Mouse (Mus musculus) limb, embryonic 13.5 days (tissue): ENCODE data around the gene Arhgap1. TPM values are rescaled to one million over a fixed set of nuclear protein-coding genes. Genes with fewer than 3 reads are reported as not detected.

Experiments
- ATAC-seq: fragments of 200-750 bp; cut with Nextera tagmentation; 2 replicates; pipeline ENCODE4 v1.8.0; 2017; ENCODE audit warnings: low read depth, moderate number of reproducible peaks, moderate TSS enrichment; ENCODE audit not compliant: low FRiP score
- H3K27ac ChIP-seq: fragments of 300-500 bp; sonication (generic); 2 replicates; pipeline ENCODE4 v1.5.1; 2015; ENCODE audit warnings: inconsistent platforms, mild to moderate bottlenecking, moderate library complexity
- H3K27me3 ChIP-seq: fragments of 300-500 bp; sonication (generic); 2 replicates; pipeline ENCODE4 v1.6.1; 2015; ENCODE audit warnings: mild to moderate bottlenecking, inconsistent platforms
- H3K36me3 ChIP-seq: fragments of 300-500 bp; sonication (generic); 2 replicates; pipeline ENCODE4 v1.6.1; 2015; ENCODE audit warnings: inconsistent platforms, mild to moderate bottlenecking, moderate library complexity
- H3K4me1 ChIP-seq: fragments of 300-500 bp; sonication (generic); 2 replicates; pipeline ENCODE4 v1.6.1; 2015; ENCODE audit warnings: inconsistent platforms
- H3K4me2 ChIP-seq: fragments of 300-500 bp; sonication (generic); replicated peaks from 2 replicates; pipeline ENCODE4 v1.6.1; 2015; ENCODE audit warnings: inconsistent platforms, mild to moderate bottlenecking, moderate library complexity
- H3K4me3 ChIP-seq: fragments of 300-500 bp; sonication (generic); 2 replicates; pipeline ENCODE4 v1.5.1; 2015; ENCODE audit warnings: moderate library complexity, mild to moderate bottlenecking, inconsistent platforms
- H3K9ac ChIP-seq: fragments of 300-500 bp; sonication (generic); 2 replicates; pipeline ENCODE4 v1.6.1; 2015; ENCODE audit warnings: mild to moderate bottlenecking, inconsistent platforms
- H3K9me3 ChIP-seq: fragments of 300-500 bp; sonication (generic); 2 replicates; pipeline ENCODE4 v1.6.1; 2016; ENCODE audit warnings: inconsistent platforms
- WGBS: fragments of 180-500 bp; shearing (Covaris S2); methylation state at CpG from one replicate; pipeline ENCODE4 v1.1.7; 2015; 5-methylcytosine and 5-hydroxymethylcytosine counted together
- polyA plus RNA-seq: library from polyadenylated mRNA; unstranded; fragments of >200 nt; fragmentation: Nextera tagmentation; extraction: Ambion mirVana; gene quantifications from 2 replicates; pipeline ENCODE4 v1.2.1, GENCODE M21; 2015

The Arhgap1 gene
- polyA plus RNA-seq, 1 experiment from 2014 or later: 111 TPM

DNA sequence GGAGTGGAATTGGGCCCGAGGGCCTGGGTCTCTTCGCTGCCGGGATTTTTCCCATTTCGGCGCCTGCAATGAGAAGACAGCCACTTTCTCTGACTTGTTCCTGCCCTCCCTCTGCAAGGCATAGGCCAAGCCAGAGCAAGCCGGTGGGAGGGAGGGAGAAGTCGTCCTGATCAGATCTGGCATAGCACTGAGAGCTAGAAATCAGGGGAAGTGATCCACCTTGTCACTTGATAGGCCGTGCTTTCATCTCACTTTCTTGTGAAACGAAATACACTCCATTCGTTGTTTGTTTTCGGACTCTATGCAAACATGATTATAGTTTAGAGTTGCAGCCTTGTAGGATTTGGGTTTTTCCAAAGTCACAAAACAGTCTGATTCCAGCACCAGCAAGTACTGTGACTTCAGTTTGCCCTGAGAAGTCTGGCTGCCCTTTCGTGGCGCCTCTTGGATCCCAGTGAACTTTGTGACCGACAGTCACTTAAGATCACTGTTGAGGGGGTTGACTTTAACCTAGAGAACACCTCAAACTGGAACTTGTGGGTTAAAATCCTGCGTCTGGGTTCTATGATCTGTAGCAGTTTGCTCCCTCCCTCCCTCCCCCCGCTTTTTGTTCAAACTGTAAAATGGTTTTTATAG lies 818 bp downstream of the Arhgap1 start:
- H3K9me3 ChIP-seq: no peaks in the 10 kb centered on the region
- H3K9ac ChIP-seq: peak overlapping the region; percentile 80
- peak overlapping the region; percentile 96 for H3K4me2 ChIP-seq
- ATAC-seq: peak; percentile 64
- H3K4me3 ChIP-seq: peak overlapping the region; percentile 95
- peaks cover 53% of the 10 kb centered on the region for H3K36me3 ChIP-seq
- WGBS: 13% methylated on average over 16 of the region's 16 CpGs
- H3K4me1 ChIP-seq: peaks cover 17% of the 10 kb centered on the region
- no peaks in the 10 kb centered on the region for H3K27me3 ChIP-seq
- H3K27ac ChIP-seq: peak overlapping the region; percentile 67

DNA sequence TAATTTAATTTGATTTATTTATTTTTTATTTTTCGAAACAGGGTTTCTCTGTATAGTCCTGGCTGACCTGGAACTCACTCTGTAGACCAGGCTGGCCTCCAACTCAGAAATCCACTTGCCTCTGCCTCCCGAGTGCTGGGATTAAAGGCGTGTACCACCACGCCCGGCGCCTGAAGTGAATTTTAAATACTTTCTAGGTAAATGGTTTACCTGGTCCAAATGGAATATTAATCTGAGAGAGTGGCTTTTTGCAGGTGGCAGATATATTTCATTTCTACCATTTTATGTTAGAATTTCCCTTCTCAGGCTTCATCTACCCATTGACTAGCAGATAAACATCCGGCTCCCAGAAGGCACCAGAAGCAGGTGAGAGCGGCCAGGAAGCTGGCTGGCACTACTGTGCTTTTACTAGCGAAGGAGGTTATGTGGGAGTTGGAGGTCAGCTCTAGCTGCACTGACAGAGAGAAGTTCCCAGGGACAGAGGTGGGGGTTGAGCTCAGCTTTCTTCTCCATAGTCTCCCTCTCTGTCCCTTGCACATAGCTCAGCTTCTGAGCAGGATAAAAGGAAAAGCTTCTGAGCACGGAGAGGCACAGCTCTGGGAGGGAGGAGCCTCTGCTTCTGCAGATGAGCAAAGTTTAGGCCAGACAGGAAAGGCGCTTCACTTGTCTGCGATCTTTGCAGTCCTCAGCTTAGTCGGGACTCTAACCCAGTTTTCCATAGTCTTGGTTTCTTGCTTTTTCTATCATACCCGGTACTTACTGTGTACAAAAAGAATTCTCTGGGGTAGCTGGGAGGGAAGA lies 2.0 kb downstream of the Arhgap1 start:
- no peak overlapping the region for H3K4me3 ChIP-seq
- peaks cover 52% of the 10 kb centered on the region for H3K36me3 ChIP-seq
- H3K27me3 ChIP-seq: no peaks in the 10 kb centered on the region
- ATAC-seq: no peak
- peaks cover 17% of the 10 kb centered on the region for H3K4me1 ChIP-seq
- no peak overlapping the region for H3K4me2 ChIP-seq
- no peaks in the 10 kb centered on the region for H3K9me3 ChIP-seq
- 90% methylated on average over 14 of the region's 14 CpGs for WGBS
- H3K9ac ChIP-seq: 0 out of 2 replicates have a peak overlapping the region, but pooled peaks have one; percentile 35
- no peak overlapping the region for H3K27ac ChIP-seq

- Histone ChIP-seq H3K4me1 (peaks cover 17% of the 10 kb centered on the region), H3K27ac (no peak overlapping the region), H3K4me3 (no peak overlapping the region), H3K4me2 (no peak overlapping the region), H3K9me3 (no peaks in the 10 kb centered on the region), H3K27me3 (no peaks in the 10 kb centered on the region), H3K36me3 (peaks cover 52% of the 10 kb centered on the region), H3K9ac (0 out of 2 replicates have a peak overlapping the region, but pooled peaks have one; percentile 4)
- 57% methylated on average over 6 of the region's 6 CpGs for WGBS
- no peak for ATAC-seq
These were observed 3.2 kb downstream of the Arhgap1 start for GRCm38 (mm10) chr2:91652863-91653262.

GRCm38 (mm10) chr2:91655388-91655787 lies 5.7 kb downstream of the Arhgap1 start:
- Histone ChIP-seq H3K9ac (no peak overlapping the region), H3K36me3 (peaks cover 75% of the 10 kb centered on the region), H3K27ac (no peak overlapping the region), H3K27me3 (no peaks in the 10 kb centered on the region), H3K4me2 (no peak overlapping the region), H3K4me1 (peaks cover 8% of the 10 kb centered on the region), H3K4me3 (no peak overlapping the region), H3K9me3 (no peaks in the 10 kb centered on the region)
- ATAC-seq: no peak
- 90% methylated on average over 5 of the region's 5 CpGs for WGBS

DNA sequence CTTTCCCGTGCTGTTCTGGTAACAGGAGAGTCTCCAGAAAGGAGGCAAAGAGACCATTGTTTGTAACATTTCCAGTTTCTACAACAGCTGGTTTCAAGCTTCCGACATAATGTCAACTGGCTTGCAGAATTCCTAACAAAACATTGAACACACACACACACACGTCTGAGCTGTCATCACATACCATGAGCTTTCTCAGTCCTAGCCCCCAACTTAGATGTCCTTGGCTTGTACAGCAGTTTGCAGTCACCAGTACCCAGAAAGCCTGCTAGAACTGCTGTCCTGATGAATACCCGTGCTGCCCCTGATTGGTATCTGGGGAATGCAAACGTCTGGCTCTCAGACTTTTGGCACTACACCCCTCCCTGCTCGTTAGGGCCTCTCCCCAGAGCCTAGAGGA lies 6.2 kb downstream of the Arhgap1 start:
- peaks cover 4% of the 10 kb centered on the region for H3K4me1 ChIP-seq
- peaks cover 77% of the 10 kb centered on the region for H3K36me3 ChIP-seq
- H3K9me3 ChIP-seq: no peaks in the 10 kb centered on the region

GRCm38 (mm10) chr2:91656774-91657173 lies 7.1 kb downstream of the Arhgap1 start:
- no peaks in the 10 kb centered on the region for H3K9me3 ChIP-seq
- no peak overlapping the region for H3K4me2 ChIP-seq
- H3K27ac ChIP-seq: no peak overlapping the region
- H3K27me3 ChIP-seq: no peaks in the 10 kb centered on the region
- no peak overlapping the region for H3K4me3 ChIP-seq
- whole genome bisulfite sequencing: 66% methylated on average over 8 of the region's 8 CpGs
- H3K9ac ChIP-seq: no peak overlapping the region
- H3K36me3 ChIP-seq: peaks cover 84% of the 10 kb centered on the region
- no peak for ATAC-seq
- H3K4me1 ChIP-seq: no peaks in the 10 kb centered on the region

More for the DNA sequence above, 6.2 kb downstream of the Arhgap1 start:
- no peak overlapping the region for H3K4me2 ChIP-seq
- 63% methylated on average over 6 of the region's 6 CpGs for WGBS
- H3K4me3 ChIP-seq: no peak overlapping the region
- H3K9ac ChIP-seq: no peak overlapping the region
- no peak for ATAC-seq
- no peak overlapping the region for H3K27ac ChIP-seq
- H3K27me3 ChIP-seq: no peaks in the 10 kb centered on the region

- H3K36me3 ChIP-seq: peaks cover 96% of the 10 kb centered on the region
- ATAC-seq: no peak
- 91% methylated on average over 8 of the region's 8 CpGs for WGBS
These were observed 10.0 kb downstream of the Arhgap1 start for GRCm38 (mm10) chr2:91659657-91660056.

DNA sequence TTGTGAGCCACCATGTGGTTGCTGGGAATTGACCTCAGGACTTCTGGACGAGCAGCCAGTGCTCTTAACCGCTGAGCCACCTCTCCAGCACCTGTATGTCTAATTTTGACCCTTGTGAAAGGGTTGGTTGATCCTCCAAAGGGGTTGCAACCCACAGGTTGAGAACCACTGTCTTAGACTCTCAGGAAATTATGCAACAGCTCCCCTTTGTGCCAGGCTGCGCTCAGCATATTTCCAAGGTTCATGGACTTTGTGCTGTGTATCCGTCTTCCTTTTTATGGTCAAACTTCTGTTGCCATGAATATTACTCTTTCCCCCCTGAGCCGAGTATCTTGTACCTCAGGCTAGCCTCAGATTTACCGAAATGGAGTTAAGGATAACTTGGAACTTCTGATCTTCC lies 11.3 kb downstream of the Arhgap1 start:
- 93% methylated on average over 6 of the region's 6 CpGs for WGBS
- no peaks in the 10 kb centered on the region for H3K9me3 ChIP-seq
- no peak overlapping the region for H3K4me3 ChIP-seq
- H3K36me3 ChIP-seq: peaks cover 91% of the 10 kb centered on the region
- no peak overlapping the region for H3K4me2 ChIP-seq
- H3K27ac ChIP-seq: no peak overlapping the region
- no peaks in the 10 kb centered on the region for H3K4me1 ChIP-seq
- no peaks in the 10 kb centered on the region for H3K27me3 ChIP-seq
- H3K9ac ChIP-seq: no peak overlapping the region
- no peak for ATAC-seq

More at GRCm38 (mm10) chr2:91659657-91660056, 10.0 kb downstream of the Arhgap1 start:
- no peaks in the 10 kb centered on the region for H3K27me3 ChIP-seq
- H3K9me3 ChIP-seq: no peaks in the 10 kb centered on the region
- no peak overlapping the region for H3K27ac ChIP-seq
- H3K4me3 ChIP-seq: no peak overlapping the region
- H3K9ac ChIP-seq: no peak overlapping the region
- no peaks in the 10 kb centered on the region for H3K4me1 ChIP-seq
- no peak overlapping the region for H3K4me2 ChIP-seq

- no peaks in the 10 kb centered on the region for H3K9me3 ChIP-seq
- no peaks in the 10 kb centered on the region for H3K4me1 ChIP-seq
- no peak overlapping the region for H3K4me2 ChIP-seq
- no peak overlapping the region for H3K27ac ChIP-seq
- H3K4me3 ChIP-seq: no peak overlapping the region
- no peak for ATAC-seq
- peaks cover 91% of the 10 kb centered on the region for H3K36me3 ChIP-seq
- H3K27me3 ChIP-seq: no peaks in the 10 kb centered on the region
- no peak overlapping the region for H3K9ac ChIP-seq
These were observed 15.1 kb downstream of the Arhgap1 start for GRCm38 (mm10) chr2:91664780-91665179.

DNA sequence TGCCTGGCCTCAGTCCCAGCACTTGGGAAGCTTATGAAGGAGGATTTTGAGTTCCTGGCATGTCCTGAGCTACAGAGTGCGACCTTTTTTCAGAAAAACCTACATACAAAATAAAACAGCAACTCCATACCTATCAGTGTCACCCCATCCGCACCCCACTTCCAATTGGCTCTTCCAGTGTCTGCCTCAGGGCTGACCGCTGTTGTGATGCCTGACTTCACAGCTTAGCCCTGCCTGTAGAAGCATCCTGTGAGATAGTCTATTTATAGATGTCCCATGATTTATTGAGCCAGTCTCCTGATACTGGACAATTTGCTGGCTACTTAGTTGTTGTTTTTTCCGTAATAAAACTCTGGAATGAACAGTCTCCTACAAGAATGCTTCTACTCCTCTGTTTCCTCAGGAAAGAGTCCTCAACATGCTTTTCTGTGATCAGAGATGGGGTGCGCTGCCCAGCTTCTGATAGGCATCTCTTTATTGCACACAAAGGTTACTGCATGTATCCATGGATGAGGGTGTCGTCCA lies 16.8 kb downstream of the Arhgap1 start:
- no peak for ATAC-seq
- Histone ChIP-seq H3K36me3 (peaks cover 93% of the 10 kb centered on the region), H3K9me3 (no peaks in the 10 kb centered on the region), H3K4me1 (no peaks in the 10 kb centered on the region), H3K4me3 (no peak overlapping the region), H3K4me2 (no peak overlapping the region), H3K27ac (no peak overlapping the region), H3K27me3 (no peaks in the 10 kb centered on the region), H3K9ac (no peak overlapping the region)
- 92% methylated on average over 6 of the region's 6 CpGs for whole genome bisulfite sequencing

DNA sequence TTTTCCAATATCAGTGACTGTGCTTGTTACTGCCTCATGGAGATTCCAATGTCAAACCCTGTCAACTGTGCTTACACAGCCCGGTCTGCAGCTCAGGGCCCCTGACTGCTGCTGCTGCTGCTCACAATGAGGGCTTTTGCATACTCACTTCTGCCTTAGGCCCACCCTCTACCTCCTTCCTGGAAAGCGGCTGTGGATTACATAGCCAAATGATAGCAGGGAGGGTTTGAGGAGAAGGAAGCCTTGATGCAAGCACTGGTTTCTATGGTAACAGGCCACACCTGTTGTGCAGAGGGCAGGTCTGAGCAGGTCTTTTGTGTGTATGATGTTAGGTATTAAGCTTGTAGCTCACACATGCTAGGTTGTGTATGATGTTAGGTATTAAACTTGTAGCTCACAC lies 18.1 kb downstream of the Arhgap1 start:
- H3K4me1 ChIP-seq: no peaks in the 10 kb centered on the region
- 81% methylated on average over 2 of the region's 2 CpGs for WGBS
- no peaks in the 10 kb centered on the region for H3K9me3 ChIP-seq
- H3K4me3 ChIP-seq: no peak overlapping the region
- H3K9ac ChIP-seq: no peak overlapping the region
- no peak overlapping the region for H3K27ac ChIP-seq
- no peak overlapping the region for H3K4me2 ChIP-seq
- no peaks in the 10 kb centered on the region for H3K27me3 ChIP-seq
- no peak for ATAC-seq
- peaks cover 92% of the 10 kb centered on the region for H3K36me3 ChIP-seq

DNA sequence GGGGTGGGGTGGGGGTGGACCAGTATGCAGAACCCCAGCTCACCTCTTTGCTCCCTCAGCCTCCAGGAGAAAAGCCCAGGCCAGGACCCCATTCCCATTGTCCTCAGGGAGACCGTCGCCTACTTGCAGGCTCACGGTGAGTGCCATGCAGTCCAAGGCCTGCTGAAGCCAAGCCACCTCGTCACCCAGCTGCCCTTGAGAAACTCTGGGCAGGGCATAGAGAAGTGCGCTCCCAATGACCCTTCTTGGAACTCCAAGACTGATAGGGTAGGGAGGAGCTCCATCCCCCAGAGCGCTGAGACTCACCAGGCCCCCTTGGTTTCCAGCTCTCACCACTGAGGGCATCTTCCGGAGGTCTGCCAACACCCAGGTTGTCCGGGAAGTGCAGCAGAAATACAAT lies 19.7 kb downstream of the Arhgap1 start:
- peaks cover 90% of the 10 kb centered on the region for H3K36me3 ChIP-seq
- H3K27ac ChIP-seq: no peak overlapping the region
- 91% methylated on average over 8 of the region's 8 CpGs for WGBS
- H3K9me3 ChIP-seq: no peaks in the 10 kb centered on the region
- no peak overlapping the region for H3K4me2 ChIP-seq
- H3K9ac ChIP-seq: no peak overlapping the region
- no peaks in the 10 kb centered on the region for H3K4me1 ChIP-seq
- no peak for ATAC-seq
- no peak overlapping the region for H3K4me3 ChIP-seq
- H3K27me3 ChIP-seq: no peaks in the 10 kb centered on the region
